Mouse (Mus musculus) ES-E14 (cell line): Measurements from ENCODE around the gene Tmcc2. TPM values are rescaled to one million over a fixed set of nuclear protein-coding genes. Genes with fewer than 3 reads are reported as not detected.

Source experiments
- DNase-seq: peaks from one replicate; pipeline ENCODE4 v3.0.0-alpha.2; 2013; ENCODE audit warnings: low read depth, low spot score
- H3K27ac ChIP-seq: 2 replicates; pipeline ENCODE4 v1.5.1; 2012; ENCODE audit warnings: low read depth, mild to moderate bottlenecking, low read length, moderate library complexity, mixed read lengths; ENCODE audit not compliant: poor library complexity, insufficient read depth, severe bottlenecking
- H3K36me3 ChIP-seq: 2 replicates; pipeline ENCODE4 v1.6.1; 2012; ENCODE audit warnings: mild to moderate bottlenecking, low read length, moderate library complexity, mixed read lengths; ENCODE audit not compliant: control insufficient read depth, poor library complexity, insufficient read depth, severe bottlenecking
- H3K4me1 ChIP-seq, 2 experiments: fragments of 150-350 bp in 1 of 2; sonication (generic) in 1 of 2; 2 replicates each; pipeline ENCODE4 v1.6.1; 2012; ENCODE audit warnings: low read length in 2 of 2, mild to moderate bottlenecking in 1 of 2, mixed read lengths in 1 of 2; ENCODE audit not compliant: control insufficient read depth in 2 of 2, insufficient read depth in 2 of 2, poor library complexity in 1 of 2
- H3K4me3 ChIP-seq, 2 experiments: fragments of 150-350 bp in 1 of 2; sonication (generic) in 1 of 2; 2 replicates each; pipeline ENCODE4 v1.5.1; 2012; ENCODE audit warnings: low read length in 2 of 2, low read depth in 1 of 2, mild to moderate bottlenecking in 1 of 2, mixed read lengths in 1 of 2; ENCODE audit not compliant: insufficient read depth in 1 of 2, poor library complexity in 1 of 2, severe bottlenecking in 1 of 2
- H3K9ac ChIP-seq: 2 replicates; pipeline ENCODE4 v1.6.1; 2012; ENCODE audit warnings: low read depth, mild to moderate bottlenecking, low read length, mixed read lengths; ENCODE audit not compliant: poor library complexity, insufficient read depth, severe bottlenecking
- H3K9me3 ChIP-seq: fragments of 150-350 bp; sonication (generic); 2 replicates; pipeline ENCODE4 v1.6.1; 2012; ENCODE audit warnings: low read depth, mild to moderate bottlenecking, low read length; ENCODE audit not compliant: control insufficient read depth, insufficient read depth
- CHD2 ChIP-seq: IDR thresholded peaks from 2 replicates; pipeline ENCODE4 v1.6.1; 2014; ENCODE audit warnings: mild to moderate bottlenecking, low read depth, low read length, inconsistent platforms
- HCFC1 ChIP-seq: IDR thresholded peaks from 2 replicates; pipeline ENCODE4 v1.6.1; 2012; ENCODE audit warnings: low read length, inconsistent platforms, borderline replicate concordance; ENCODE audit not compliant: insufficient read depth
- MAFK ChIP-seq: IDR thresholded peaks from 2 replicates; pipeline ENCODE4 v1.6.1; 2014; ENCODE audit warnings: mild to moderate bottlenecking, low read depth, low read length, inconsistent platforms; ENCODE audit not compliant: insufficient read depth
- ZC3H11A ChIP-seq: IDR thresholded peaks from 2 replicates; pipeline ENCODE4 v1.6.1; 2012; ENCODE audit warnings: low read depth, mild to moderate bottlenecking, inconsistent platforms, low read length, borderline replicate concordance
- ZNF384 ChIP-seq: IDR thresholded peaks from 2 replicates; pipeline ENCODE4 v1.6.1; 2012; ENCODE audit warnings: low read depth, low read length, inconsistent platforms
- in situ Hi-C, 2 experiments: fragments of 600-800 bp; cut with MboI; formaldehyde crosslinking; loops; one replicate each; pipeline ENCODE4 v1.15.1; 2025; ENCODE audit warnings: low sequenced_read_pairs in 2 of 2, inconsistent platforms in 1 of 2; ENCODE audit not compliant: unreplicated experiment in 2 of 2
- total RNA-seq: library from RNA; depleted of rRNA; stranded (reverse); fragments of 300-350 nt; gene quantifications from 2 replicates; pipeline ENCODE4 v1.2.3, GENCODE M21; 2012

Gene Tmcc2
- total RNA-seq, 1 experiment, result 7.9 TPM

GRCm38 (mm10) chr1:132416943-132417290, 25.8 kb upstream of the Tmcc2 start:
- no peaks in the 10 kb centered on the region for H3K36me3 ChIP-seq
- no peak overlapping the region for H3K27ac ChIP-seq
- peak overlapping the region; percentile 77; the same call in 1 of the 2 replicates for H3K9ac ChIP-seq
- H3K4me1 ChIP-seq, result peaks cover 0 to 7% of the 10 kb centered on the region in 2 experiments; a peak in 2 of 4 replicates
- TF ChIP-seq ZC3H11A, result no peak
- no peak for DNase-seq
- H3K9me3 ChIP-seq, result no peaks in the 10 kb centered on the region
- peak overlapping the region; percentile 77 for H3K4me3 ChIP-seq
- in situ Hi-C loops, result no loop called here

DNA sequence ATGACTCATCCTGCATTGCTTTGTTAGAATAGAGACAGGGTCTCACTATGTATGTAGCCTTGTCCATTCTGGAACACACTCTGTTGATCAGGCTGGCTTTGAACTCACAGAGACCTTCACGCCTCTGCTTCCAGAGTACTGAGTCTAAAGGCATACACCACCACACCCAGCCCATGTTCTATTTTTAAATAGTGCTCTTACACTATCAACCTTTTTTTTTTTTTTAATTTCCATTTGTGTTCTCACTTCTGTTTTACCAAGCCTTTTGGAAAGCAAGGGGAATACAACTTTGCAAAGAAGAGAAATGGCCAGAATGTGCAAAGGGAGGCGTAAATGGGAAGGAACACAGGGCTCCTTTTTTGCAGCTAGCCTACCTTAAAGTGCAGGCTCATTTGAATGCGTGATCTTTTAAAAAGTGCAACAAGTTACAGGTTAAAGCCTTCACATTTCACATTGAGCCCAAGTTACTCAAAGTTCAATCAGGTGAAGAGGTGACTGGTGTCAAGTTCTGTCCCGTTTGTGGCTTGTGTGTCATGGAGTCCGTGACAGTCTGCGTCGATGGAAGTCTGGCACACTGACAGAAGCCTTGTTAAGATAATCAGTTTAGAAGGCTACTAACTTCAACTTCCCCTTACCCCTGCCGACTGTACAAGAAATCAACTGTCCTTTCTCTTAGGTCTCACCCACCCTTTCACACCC, 25.3 kb upstream of the Tmcc2 start:
- H3K27ac ChIP-seq, result no peak overlapping the region
- in situ Hi-C loops, result no loop called here
- no peak overlapping the region for H3K9ac ChIP-seq
- no peak overlapping the region for H3K4me3 ChIP-seq
- no peaks in the 10 kb centered on the region for H3K36me3 ChIP-seq
- H3K9me3 ChIP-seq, result no peaks in the 10 kb centered on the region
- TF ChIP-seq HCFC1, result no peak
- TF ChIP-seq ZNF384, result no peak
- no peak for TF ChIP-seq MAFK
- no peak for TF ChIP-seq CHD2
- no peak for TF ChIP-seq ZC3H11A
- peaks cover 0 to 7% of the 10 kb centered on the region in 2 experiments; a peak in 2 of 4 replicates for H3K4me1 ChIP-seq
- DNase-seq, result no peak

DNA sequence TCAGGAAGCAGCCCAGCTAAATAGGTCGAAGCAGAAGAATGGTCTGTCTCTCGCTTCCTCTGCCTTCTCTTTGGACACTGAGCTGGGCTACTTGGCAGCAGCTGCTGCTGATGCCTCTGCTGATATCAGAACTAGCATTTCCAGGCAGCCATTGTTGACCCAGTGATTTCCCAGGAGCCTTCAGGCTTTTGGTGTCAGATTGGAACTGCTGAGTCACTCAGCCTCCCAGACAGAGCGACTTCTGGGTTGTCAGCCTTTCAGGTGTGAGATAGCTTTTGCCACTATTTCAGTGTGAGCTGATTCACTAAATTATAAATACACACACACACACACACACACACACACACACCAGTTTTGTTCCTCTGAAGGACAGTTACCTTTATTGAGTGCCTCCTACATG, 19.6 kb upstream of the Tmcc2 start:
- no peak overlapping the region for H3K9ac ChIP-seq
- no peaks in the 10 kb centered on the region for H3K4me1 ChIP-seq
- H3K36me3 ChIP-seq, result no peaks in the 10 kb centered on the region
- H3K9me3 ChIP-seq, result no peaks in the 10 kb centered on the region
- no peak overlapping the region for H3K4me3 ChIP-seq
- H3K27ac ChIP-seq, result no peak overlapping the region
- DNase-seq, result no peak
- TF ChIP-seq ZNF384, result no peak
- TF ChIP-seq HCFC1, result no peak
- no peak for TF ChIP-seq CHD2
- TF ChIP-seq MAFK, result no peak
- TF ChIP-seq ZC3H11A, result no peak
- in situ Hi-C loops, result no loop called here

- no peak overlapping the region for H3K4me3 ChIP-seq
- no peaks in the 10 kb centered on the region for H3K36me3 ChIP-seq
- H3K9me3 ChIP-seq, result no peaks in the 10 kb centered on the region
- in situ Hi-C loops, result no loop called here
- no peak overlapping the region for H3K27ac ChIP-seq
- no peak for TF ChIP-seq HCFC1
- no peak for TF ChIP-seq CHD2
- TF ChIP-seq ZC3H11A, result no peak
- H3K9ac ChIP-seq, result no peak overlapping the region
- DNase-seq, result no peak
- H3K4me1 ChIP-seq, result no peaks in the 10 kb centered on the region
Observed at GRCm38 (mm10) chr1:132401843-132402242, 10.8 kb upstream of the Tmcc2 start.

GRCm38 (mm10) chr1:132400538-132400937, 9.5 kb upstream of the Tmcc2 start:
- no peak overlapping the region for H3K27ac ChIP-seq
- no peak overlapping the region for H3K4me3 ChIP-seq
- in situ Hi-C loops, result no loop called here
- H3K9me3 ChIP-seq, result no peaks in the 10 kb centered on the region
- H3K4me1 ChIP-seq, result no peaks in the 10 kb centered on the region
- no peak overlapping the region for H3K9ac ChIP-seq
- no peak for DNase-seq
- H3K36me3 ChIP-seq, result no peaks in the 10 kb centered on the region
- TF ChIP-seq ZC3H11A (no peak), MAFK (no peak), HCFC1 (no peak), CHD2 (no peak), ZNF384 (no peak)
